Mouse (Mus musculus): ENCODE measurements at regions not wholly inside any gene's neighbourhood (a gene's known extent, or its start where the extent isn't known, plus 50 kb on each side); places are given as distances from the start of the nearest gene placed in this dataset.
"Not testable (repeated sequence)": the region's sequence is repeated elsewhere in the genome, so short reads cannot be mapped to it uniquely, and the experiment has no call there.

DNA sequence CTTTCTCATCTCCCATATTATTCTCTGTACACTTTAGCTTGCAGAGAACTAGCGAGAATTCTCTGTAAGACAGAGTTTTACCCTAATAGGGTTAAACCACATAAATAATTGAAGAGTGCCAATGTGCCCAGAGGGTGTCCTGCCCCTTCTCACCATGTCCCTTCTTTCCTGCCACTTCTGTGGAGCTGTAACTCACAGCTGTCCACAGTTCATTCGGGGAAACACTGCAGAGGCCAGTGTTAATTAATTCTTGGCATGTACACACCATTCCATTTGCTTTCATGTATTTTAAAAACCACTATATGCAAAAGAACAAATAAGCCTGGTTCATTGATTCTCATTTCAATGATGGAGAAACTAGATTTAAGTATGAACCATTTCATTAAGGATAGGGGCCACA lies 787.8 kb downstream of the Ets1 start:
- no peak for DNase-seq (ENCODE audit: low read depth, low spot score)

DNA sequence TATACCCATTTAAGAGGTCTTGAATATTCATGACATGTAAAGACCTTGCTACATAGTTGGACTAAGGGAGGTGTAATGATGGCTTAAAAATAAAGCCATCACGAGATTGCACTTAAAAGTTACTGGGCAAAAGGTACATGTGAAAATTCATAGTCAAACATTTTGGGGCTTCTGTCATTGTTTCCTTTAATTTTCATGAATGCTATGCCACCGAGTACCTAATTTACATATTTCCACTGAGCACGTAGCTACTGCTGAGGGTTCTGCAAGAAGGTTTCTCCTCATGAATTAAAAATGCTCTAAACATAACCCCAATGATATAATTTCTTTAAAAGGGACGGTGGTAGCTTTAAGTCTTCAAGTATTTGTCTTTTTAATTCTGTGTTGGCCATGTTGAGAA lies 800.4 kb downstream of the Ets1 start:
- no peak for DNase-seq (ENCODE audit: low read depth, low spot score)

DNA sequence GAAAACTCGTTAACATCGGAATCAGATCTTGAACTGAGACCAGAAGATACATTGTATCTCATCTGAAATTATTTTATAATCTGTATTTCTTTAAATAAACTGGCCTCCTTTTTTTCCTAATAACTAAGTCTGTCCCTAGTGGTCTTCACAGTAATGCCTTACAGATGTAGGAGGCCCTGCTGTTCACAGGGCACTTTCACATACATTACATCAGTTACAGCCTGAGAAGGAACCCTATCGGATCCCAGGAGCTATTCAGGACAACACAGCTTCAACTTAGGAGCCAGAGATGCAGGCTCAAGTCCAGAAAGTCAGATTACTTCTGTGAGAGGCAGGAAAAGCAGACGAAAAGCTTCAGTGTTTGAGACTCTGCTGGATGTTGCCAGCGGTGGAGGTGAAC lies 806.2 kb downstream of the Ets1 start:
- no peak for DNase-seq (ENCODE audit: low read depth, low spot score)

DNA sequence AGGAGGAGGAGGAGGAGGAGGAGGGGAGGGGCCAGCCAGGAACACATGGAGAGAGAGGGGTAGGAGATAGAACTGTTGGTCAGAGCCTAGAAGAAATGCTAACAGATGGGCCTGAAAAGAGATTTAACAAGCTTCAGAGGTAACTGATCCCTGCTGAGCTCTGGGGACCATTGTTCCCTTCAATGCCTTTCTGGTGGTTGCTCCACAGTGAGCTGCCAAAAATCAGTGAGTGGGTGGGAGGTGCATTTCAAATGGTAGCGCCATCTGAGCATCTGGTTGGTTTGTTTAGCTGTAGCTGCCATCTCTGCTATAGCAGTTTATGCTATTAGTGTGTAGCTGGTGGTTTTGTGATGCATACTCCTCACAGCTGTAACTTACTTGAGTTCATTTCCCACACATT lies 809.9 kb downstream of the Ets1 start:
- no peak for DNase-seq (ENCODE audit: low read depth, low spot score)

DNA sequence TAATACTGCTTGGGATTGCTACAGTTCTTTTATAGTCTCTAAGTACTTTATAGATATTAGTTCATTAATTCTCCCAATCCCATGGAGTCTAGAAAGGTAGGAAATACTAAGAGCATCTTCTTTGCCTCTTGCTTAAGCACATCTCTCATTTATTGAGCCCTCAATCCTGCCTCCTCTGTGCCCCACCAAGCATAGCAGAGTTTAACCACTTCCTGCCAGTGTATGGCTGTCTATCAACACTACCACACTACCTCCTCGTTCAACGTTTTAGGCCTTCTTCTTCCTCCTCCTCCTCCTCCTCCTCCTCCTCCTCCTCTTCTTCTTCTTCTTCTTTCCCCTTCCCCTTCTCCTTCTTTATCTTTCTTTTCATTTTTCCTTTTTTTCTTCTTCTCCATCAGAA lies 839.1 kb downstream of the Ets1 start:
- no peak for DNase-seq (ENCODE audit: low read depth, low spot score)

DNA sequence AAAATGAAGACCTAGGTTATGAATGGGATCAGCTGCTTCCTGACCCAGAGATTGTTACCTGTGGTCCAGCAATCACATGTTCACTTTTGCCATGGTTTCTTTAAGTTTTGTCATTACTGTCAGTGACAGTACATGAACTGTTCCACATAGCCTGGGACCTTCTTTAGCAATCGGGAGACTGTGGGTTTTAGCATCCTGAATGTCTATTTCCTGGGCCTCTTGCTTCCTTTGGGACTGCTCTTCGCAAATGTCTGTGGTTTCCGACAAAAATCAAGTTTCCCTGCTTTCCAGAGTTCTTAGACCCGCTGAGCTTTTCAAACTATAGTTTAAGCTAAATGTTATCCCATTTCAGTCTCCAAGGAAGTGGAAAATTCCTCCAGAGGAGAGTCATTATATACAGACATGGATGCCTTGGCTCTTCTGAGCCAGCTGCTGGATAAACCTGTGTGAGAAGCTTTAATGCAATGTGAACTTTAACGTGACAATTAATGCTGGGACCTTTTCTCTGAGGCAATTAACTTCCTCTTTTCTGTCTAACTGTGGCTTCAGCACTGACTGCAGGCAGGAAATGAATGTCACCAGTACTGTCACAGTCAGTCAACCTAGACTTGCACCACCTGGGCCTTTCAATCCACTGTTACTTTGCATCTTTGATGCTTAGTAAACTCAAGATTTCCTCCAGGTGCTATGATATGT lies 847.0 kb downstream of the Ets1 start:
- no peak for DNase-seq (ENCODE audit: low read depth, low spot score)

DNA sequence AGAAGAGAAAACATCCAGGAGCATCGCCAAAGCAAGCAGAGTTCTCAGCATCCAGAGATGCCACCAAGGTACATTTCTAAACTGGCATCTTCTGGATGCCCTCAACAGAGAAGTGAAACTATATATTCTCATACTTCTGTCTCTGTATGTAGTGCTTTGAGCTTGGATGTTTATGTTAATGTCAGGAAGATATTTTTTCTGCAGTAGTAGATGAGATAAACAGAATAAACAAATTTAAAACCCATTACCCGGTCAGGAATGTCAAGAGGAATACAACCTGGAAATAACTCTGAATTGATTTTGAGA lies 847.5 kb downstream of the Ets1 start:
- DNase-seq (ENCODE audit: low read depth, low spot score): no peak

DNA sequence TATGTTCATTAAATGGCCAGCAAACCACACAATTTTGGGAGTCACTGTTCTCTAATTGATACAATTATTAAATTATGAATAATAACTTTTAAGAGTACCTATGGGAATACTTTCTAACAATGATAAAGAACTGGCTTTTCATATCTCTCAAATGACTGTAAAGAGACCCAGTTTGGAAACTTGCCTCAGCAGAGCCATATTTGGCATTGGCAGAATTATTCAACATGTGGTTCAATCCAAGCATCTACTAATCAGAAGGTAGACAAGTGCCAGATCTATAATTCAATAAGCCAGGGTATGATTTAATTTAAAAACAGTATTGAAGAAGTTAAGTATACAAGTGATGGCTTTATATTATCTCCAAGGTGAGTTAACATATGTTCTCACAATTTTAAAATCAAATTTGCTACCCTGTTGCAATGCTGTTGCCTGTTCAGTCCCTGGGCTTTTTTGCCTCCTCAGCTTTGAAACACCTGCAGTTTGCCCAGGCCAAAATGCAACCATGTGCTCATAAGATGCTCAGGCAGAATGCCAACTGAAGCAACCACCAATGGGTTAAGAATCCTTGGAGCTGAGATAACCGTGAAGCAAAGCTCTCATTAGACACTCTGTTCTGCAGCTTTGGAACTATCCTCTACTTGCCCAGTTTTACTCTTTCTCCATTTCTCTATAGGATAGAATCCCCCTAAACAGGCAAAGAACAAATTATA lies 897.2 kb downstream of the Ets1 start:
- DNase-seq (ENCODE audit: low read depth, low spot score): no peak

DNA sequence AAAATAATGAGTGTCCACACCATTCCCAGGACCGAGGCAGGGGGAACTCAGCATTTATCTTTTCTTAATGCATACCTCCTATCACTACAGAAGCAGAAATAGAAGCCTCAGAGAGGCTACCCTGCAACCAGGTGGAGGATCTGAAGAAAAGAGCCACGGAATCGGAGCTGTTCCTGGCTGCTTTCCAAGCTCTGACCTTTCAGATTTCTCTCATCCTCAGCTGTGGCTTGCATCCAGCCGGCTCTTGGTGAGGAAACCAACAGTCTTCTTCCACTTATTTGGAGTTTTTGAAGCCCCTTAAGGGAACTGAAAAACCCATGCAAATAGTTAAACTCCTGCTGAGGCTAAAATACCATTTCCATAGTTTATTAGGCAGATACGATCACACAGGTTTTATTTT lies 907.3 kb downstream of the Ets1 start:
- DNase-seq (ENCODE audit: low read depth, low spot score): no peak

DNA sequence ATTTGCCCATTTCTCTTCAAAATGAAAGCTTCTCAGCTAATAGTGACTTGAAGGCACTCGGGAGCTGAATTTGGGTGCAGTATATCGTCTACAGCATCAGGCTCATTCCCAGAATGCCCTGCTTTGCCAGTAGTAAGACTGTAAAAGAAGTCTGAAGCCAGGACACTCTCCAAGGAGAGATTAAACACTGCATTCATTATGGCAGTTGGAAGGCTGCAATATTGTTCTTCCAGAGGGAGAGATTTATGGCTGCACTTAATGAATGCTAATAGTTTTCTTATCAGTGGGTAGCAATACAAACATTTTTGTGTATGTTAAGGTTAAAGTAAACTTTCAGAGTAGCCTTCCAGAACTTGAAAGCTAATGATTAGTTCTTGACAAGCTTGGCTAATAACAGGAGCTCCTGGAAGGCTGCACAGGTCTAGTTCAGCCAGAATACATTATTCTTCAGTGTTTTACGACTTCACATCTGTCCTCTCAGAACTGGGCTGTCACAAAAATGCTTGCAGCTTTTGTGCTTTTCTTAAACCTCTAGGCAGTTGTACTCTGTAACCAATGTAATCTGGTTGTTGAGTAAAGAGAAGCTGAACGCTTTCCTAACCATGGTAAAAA lies 910.2 kb downstream of the Ets1 start:
- DNase-seq (ENCODE audit: low read depth, low spot score): no peak

DNA sequence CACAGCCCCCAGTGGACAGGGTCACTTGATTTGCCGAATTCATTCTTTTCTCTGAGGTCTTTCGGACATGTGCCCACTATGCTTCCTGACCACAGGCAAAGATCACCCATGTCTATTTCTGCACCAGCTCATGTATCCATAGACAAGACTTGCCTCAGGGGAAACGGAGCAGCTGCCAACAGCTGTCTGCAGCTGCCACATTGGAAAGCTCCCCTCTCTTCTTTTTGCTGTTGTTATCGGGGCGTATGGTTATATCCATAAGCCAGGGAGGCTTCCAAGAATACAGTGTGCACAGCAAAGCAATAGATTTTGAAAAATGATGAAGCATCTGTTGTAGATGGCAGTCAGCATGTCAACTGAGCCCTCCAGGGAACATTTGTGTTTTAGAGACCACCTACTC lies 913.4 kb downstream of the Ets1 start:
- DNase-seq (ENCODE audit: low read depth, low spot score): no peak

DNA sequence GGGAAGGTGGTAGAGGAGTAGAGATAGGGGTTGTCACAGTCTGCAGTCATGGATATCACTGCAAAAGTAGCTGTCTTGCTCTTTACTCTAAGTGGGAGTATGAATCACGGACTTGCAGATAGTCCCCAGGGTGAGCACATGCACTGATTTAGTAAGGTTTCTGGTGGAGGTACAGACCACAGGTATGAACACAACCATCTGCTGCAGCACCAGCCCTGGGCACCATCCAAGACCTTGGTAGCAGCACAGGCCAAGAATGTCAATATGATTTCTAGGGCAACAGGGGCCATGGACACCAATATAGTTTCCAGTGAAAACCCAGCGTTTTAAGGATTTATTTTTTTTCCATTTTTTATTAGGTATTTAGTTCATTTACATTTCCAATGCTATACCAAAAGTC lies 913.7 kb upstream of the Kirrel3 start:
- DNase-seq (ENCODE audit: low read depth, low spot score): no peak

DNA sequence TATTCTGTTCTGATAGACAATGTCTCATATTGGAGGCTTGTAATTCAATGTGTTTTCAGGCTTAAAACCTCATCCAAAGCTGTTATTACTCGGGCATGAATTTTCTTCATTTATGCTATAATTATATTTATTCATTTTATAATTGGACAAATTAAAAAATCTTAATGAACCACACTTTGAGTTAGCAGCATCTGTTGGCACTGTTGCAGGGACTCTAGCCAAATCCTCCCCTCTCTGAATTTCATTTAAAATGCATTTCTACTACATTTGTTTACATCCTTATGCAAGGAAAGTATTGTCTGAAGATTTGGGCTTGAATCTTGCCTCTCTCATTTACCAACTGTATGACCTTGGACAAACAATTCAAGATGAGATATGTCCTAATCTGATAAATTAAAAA lies 874.2 kb upstream of the Kirrel3 start:
- DNase-seq (ENCODE audit: low read depth, low spot score): no peak

DNA sequence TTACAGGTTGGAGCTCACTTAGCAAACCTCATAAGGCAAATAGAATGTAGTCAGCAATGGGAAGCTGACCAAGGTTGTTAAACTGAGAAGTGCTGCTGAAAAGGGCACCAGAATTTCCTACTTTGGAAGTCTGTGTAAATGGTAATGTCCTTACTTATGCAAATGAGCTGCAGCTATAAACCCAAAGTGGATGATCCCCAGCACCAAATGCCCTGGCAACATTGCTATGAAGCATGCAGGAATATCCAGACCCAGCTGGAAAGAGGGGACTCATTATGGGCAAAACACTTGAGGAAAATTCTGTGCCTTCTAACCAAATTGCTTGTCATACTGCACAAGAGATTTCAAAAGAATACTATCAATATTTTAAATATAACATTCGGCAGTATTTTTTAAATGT lies 861.3 kb upstream of the Kirrel3 start:
- no peak for DNase-seq (ENCODE audit: low read depth, low spot score)

DNA sequence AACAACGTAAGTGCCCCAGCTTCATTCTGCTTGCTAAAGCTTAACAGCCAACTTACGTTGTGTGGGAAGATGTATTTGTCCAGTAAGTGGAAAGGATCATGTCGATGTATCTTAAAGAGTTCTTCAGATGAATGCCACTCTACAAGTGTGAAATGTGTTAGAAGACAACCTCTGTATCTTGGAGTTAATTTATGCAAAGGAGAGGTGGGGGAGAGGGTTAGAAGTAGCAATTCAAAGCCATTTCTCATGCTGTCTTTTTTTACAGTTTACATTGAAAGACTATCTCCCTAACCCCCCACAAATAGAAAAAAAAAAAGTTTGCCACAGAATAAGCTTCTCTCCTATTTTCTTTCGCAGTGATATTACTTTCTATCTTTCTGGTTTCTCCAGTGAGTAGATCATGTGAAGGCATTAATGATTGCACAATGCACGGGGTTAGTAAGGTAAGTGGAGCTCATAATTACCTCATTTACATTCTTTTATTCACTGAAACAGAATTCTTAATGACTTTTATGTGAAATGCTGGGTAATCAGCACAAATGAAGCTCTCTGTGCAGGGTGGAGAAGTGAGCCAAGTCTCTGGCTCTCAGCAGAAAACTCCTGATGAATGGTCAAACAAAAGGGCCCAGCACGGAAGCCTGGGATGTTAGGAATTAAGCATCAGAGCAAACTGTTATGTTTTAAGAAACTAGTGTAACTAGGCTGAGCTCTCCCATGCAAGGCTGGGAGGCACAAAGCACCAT lies 855.8 kb upstream of the Kirrel3 start:
- DNase-seq (ENCODE audit: low read depth, low spot score): no peak

DNA sequence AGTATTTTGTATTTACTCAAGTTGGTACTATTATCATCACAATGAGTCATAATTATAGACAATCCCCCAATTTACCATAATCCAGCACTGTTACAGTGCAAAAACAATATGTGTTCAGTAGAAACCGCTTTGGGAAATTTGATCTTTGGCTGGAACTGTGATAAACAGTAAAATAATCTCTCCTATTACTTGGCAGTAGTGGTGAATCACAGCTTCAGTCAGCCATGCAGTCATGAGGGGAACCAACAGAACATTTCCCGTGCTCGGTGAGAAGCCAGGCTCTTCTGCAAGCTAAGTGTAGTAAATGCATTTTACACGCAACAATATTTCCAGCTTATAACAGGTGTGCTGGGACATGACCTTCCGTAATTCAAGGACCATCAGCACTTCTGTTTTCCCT lies 822.7 kb upstream of the Kirrel3 start:
- no peak for DNase-seq (ENCODE audit: low read depth, low spot score)

DNA sequence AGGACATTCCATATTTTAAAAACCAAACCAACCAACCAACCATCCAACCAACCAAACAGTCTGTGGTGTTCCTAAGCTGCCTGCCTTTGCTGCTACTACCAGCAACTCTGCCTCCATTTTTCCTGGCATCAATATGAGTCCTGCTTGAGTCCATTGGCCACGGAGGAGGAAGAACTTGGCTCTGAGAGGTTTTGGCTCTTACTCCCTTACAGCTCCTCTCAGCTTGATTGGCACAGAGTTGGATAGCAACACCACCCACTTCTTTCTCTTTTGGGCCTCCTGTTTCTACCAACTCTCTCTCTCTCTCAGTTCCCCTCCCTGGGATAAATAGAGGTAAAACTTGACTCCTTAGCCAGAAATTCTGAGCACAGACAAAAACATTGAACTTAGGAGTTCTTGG lies 804.6 kb upstream of the Kirrel3 start:
- no peak for DNase-seq (ENCODE audit: low read depth, low spot score)

DNA sequence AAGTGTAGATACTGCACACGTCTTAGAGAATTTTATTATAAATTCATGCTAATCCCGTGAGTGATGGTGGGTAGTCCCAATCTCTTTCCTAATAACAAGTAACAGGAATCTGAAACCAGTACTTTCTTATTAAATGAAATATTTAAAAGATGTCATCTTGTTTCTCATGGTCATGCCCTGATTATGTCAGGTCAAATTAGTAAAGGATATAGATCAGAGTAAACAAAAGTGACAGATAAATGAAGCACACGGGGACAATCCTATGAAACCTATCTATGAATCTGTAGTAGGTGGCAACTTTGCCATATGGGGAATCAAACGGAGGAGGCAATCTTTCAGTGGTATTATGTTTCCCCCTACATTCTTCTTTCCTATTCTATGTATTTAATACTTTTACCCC lies 794.0 kb upstream of the Kirrel3 start:
- DNase-seq (ENCODE audit: low read depth, low spot score): no peak

DNA sequence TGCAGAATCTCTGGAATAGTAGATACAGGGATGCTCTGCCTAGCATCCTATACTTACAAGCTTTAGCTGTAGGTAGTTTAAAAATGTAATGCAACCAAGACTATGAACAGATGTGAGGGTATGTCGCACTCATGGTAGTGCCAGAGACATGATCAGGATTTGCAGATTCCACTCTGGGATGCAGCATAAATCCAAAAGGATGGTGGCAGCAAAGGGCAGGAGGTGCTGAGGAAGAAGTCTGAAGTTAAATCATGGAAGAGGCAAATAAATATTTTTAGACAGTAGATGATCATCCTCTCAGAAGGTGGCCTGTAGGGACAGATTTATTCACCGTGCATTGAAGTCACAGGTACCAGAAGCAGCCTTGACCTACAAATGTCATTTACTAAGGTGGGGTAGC lies 768.1 kb upstream of the Kirrel3 start:
- DNase-seq (ENCODE audit: low read depth, low spot score): no peak

DNA sequence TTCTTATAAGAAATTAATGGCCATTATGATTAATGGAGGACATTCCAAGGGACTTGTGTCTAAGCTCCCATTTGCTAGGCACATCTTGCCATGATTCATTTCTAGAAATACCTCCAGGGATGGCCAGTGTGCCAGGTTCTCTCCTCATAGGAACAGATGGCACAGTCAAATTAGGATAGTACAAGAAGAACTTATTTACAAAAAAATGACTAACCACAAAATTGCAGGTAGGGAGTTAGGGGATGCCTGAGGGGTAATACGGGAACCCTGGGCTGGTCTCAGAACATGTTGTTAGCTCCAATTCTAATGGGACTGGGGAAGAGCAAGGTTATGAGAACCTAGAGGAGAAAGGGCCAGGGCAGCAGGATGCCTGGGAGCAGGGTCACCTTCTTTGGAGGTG lies 760.9 kb upstream of the Kirrel3 start:
- no peak for DNase-seq (ENCODE audit: low read depth, low spot score)

DNA sequence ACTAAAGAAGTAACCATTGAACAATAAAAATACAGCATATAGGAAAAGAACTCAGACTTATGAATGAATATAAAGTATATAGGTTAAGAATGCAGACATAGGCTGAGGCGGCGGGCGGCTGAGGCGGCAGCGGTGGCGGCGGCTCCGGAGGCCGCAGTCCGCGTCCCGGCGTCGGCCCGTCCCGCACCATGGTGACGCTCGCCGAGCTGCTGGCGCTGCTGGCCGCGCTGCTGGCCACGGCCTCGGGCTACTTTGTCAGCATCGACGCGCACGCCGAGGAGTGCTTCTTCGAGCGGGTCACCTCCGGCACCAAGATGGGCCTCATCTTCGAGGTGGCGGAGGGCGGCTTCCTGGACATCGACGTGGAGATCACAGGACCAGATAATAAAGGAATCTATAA lies 757.6 kb upstream of the Kirrel3 start:
- not testable (repeated sequence) for DNase-seq (ENCODE audit: low read depth, low spot score)

DNA sequence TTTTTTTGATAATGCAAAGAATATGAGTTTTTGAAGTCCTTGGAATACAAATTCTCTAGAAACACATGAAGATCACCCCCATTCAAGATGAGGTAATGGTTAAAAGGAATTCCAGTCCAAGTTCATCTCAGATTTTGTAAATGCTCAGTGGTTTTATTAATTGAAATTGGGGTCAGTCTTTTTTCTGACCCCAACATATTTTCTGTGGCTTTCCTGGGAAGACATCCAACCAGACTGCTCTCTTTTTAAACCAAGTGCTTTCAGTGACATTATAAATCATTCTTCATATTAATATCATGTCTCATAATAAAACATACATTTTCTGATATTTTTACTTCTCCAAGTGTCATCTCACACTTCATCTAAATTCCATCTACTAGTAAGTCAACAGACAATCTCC lies 725.0 kb upstream of the Kirrel3 start:
- DNase-seq (ENCODE audit: low read depth, low spot score): no peak

DNA sequence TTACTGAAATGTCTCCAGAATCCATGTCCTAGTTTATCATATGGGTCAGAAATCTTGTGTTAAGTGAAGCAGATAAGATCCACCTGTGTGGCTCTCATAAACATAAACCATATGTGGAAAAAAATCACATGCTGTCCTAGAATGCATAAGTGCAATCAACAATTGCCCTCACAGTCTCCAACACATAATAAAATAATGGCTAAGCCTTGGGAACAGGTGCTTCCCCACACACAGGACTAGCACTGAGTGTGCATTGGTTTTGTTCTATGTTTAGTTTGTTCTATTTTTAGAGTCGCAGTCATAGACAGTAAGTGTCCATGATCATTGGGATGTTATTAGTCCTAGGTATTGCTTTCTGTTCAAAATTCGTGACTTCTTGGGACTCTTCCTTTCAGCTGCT lies 719.5 kb upstream of the Kirrel3 start:
- DNase-seq (ENCODE audit: low read depth, low spot score): no peak
